Mouse (Mus musculus) lung, postnatal 14 days (tissue): ENCODE results near the gene H2-Eb1.
"Not testable (repeated sequence)": the region's sequence is repeated elsewhere in the genome, so short reads cannot be mapped to it uniquely, and the experiment has no call there.

Source experiments
- DNase-seq: peaks from one replicate; pipeline ENCODE4 v3.0.0; 2021

The H2-Eb1 gene

GRCm38 (mm10) chr17:34292570-34292969 lies 13.1 kb upstream of the H2-Eb1 start:
- no peak for DNase-seq

- DNase-seq = no peak
Measured at GRCm38 (mm10) chr17:34293533-34293932, 12.1 kb upstream of the H2-Eb1 start.

- no peak for DNase-seq
Measured at GRCm38 (mm10) chr17:34294249-34294648, 11.4 kb upstream of the H2-Eb1 start.

GRCm38 (mm10) chr17:34295307-34295706 lies 10.4 kb upstream of the H2-Eb1 start:
- DNase-seq = no peak

- peak; percentile 57 for DNase-seq
Measured at GRCm38 (mm10) chr17:34295891-34296794, 9.5 kb upstream of the H2-Eb1 start.

- DNase-seq = no peak
Measured at GRCm38 (mm10) chr17:34299356-34299755, 6.3 kb upstream of the H2-Eb1 start.

GRCm38 (mm10) chr17:34300071-34300470 lies 5.6 kb upstream of the H2-Eb1 start:
- DNase-seq = no peak

GRCm38 (mm10) chr17:34300691-34301566 lies 4.7 kb upstream of the H2-Eb1 start:
- DNase-seq = no peak

- no peak for DNase-seq
Measured at GRCm38 (mm10) chr17:34301670-34302190, 3.9 kb upstream of the H2-Eb1 start.

GRCm38 (mm10) chr17:34303789-34304188 lies 1.9 kb upstream of the H2-Eb1 start:
- DNase-seq = no peak

- peak; percentile 82 for DNase-seq
Measured at GRCm38 (mm10) chr17:34304751-34305150, 916 bp upstream of the H2-Eb1 start.

GRCm38 (mm10) chr17:34306407-34306806 lies 740 bp downstream of the H2-Eb1 start:
- no peak for DNase-seq

- no peak for DNase-seq
Measured at GRCm38 (mm10) chr17:34307216-34307615, 1.5 kb downstream of the H2-Eb1 start.

- no peak for DNase-seq
Measured at GRCm38 (mm10) chr17:34308161-34308560, 2.5 kb downstream of the H2-Eb1 start.

GRCm38 (mm10) chr17:34309225-34309624 lies 3.6 kb downstream of the H2-Eb1 start:
- DNase-seq = no peak

- DNase-seq = peak; percentile 76
Measured at GRCm38 (mm10) chr17:34309683-34310385, 4.2 kb downstream of the H2-Eb1 start.

- not testable (repeated sequence) for DNase-seq
Measured at GRCm38 (mm10) chr17:34310526-34310925, 4.9 kb downstream of the H2-Eb1 start.

- DNase-seq = no peak
Measured at GRCm38 (mm10) chr17:34312185-34312584, 6.5 kb downstream of the H2-Eb1 start.

- DNase-seq = peak; percentile 84
Measured at GRCm38 (mm10) chr17:34313393-34313792, 7.7 kb downstream of the H2-Eb1 start.

GRCm38 (mm10) chr17:34314286-34314685 lies 8.6 kb downstream of the H2-Eb1 start:
- no peak for DNase-seq

GRCm38 (mm10) chr17:34315512-34315911 lies 9.8 kb downstream of the H2-Eb1 start:
- DNase-seq = no peak

- DNase-seq = no peak
Measured at GRCm38 (mm10) chr17:34316697-34317096, 11.0 kb downstream of the H2-Eb1 start.

- no peak for DNase-seq
Measured at GRCm38 (mm10) chr17:34317275-34317674, 11.6 kb downstream of the H2-Eb1 start.
